Mouse (Mus musculus) limb, embryonic 14.5 days (tissue): ENCODE measurements around the gene Tead3. TPM values are rescaled to one million over a fixed set of nuclear protein-coding genes. Genes with fewer than 3 reads are reported as not detected.
"Not testable (repeated sequence)": the region's sequence is repeated elsewhere in the genome, so short reads cannot be mapped to it uniquely, and the experiment has no call there.

ENCODE experiments used
- ATAC-seq: fragments of 200-750 bp; cut with Nextera tagmentation; 2 replicates; pipeline ENCODE4 v1.8.0; 2017; ENCODE audit warnings: low read depth, moderate number of reproducible peaks, moderate TSS enrichment; ENCODE audit not compliant: low FRiP score
- DNase-seq: peaks from one replicate; pipeline ENCODE4 v3.0.0-alpha.2; 2015; ENCODE audit warnings: low spot score
- H3K27ac ChIP-seq: fragments of 300-500 bp; sonication (generic); replicated peaks from 2 replicates; pipeline ENCODE4 v1.5.1; 2014; ENCODE audit warnings: low read depth, mild to moderate bottlenecking, low read length, moderate library complexity, mixed read lengths
- H3K27me3 ChIP-seq: fragments of 300-500 bp; sonication (generic); 2 replicates; pipeline ENCODE4 v1.6.1; 2014; ENCODE audit warnings: low read length, mixed read lengths; ENCODE audit not compliant: control insufficient read depth, insufficient read depth
- H3K36me3 ChIP-seq: fragments of 300-500 bp; sonication (generic); 2 replicates; pipeline ENCODE4 v1.6.1; 2014; ENCODE audit warnings: mild to moderate bottlenecking, low read length, moderate library complexity, mixed read lengths; ENCODE audit not compliant: control insufficient read depth, insufficient read depth
- H3K4me1 ChIP-seq: fragments of 300-500 bp; sonication (generic); 2 replicates; pipeline ENCODE4 v1.6.1; 2014; ENCODE audit warnings: antibody characterized with exemption, low read length, mixed read lengths; ENCODE audit not compliant: control insufficient read depth, insufficient read depth
- H3K4me2 ChIP-seq: fragments of 300-500 bp; sonication (generic); replicated peaks from 2 replicates; pipeline ENCODE4 v1.6.1; 2014; ENCODE audit warnings: low read depth, mild to moderate bottlenecking, low read length, moderate library complexity; ENCODE audit not compliant: severe bottlenecking
- H3K4me3 ChIP-seq: fragments of 300-500 bp; sonication (generic); replicated peaks from 2 replicates; pipeline ENCODE4 v1.5.1; 2014; ENCODE audit warnings: low read length
- H3K9ac ChIP-seq: fragments of 300-500 bp; sonication (generic); 2 replicates; pipeline ENCODE4 v1.6.1; 2014; ENCODE audit warnings: mild to moderate bottlenecking, low read depth, low read length, moderate library complexity; ENCODE audit not compliant: severe bottlenecking
- H3K9me3 ChIP-seq: fragments of 300-500 bp; sonication (generic); 2 replicates; pipeline ENCODE4 v1.6.1; 2016; ENCODE audit warnings: low read length; ENCODE audit not compliant: control insufficient read depth
- POLR2A ChIP-seq: fragments of 200-500 bp; IDR thresholded peaks from 2 replicates; pipeline ENCODE4 v1.8.0; 2012; ENCODE audit warnings: inconsistent platforms, mild to moderate bottlenecking, moderate library complexity, borderline replicate concordance; ENCODE audit not compliant: insufficient read depth, insufficient read length; ENCODE audit errors: extremely low read depth
- WGBS: fragments of 180-500 bp; shearing (Covaris S2); extraction: QIAGEN DNeasy Blood & Tissue Kit; methylation state at CpG from one replicate; pipeline ENCODE4 v1.1.7; 2014; 5-methylcytosine and 5-hydroxymethylcytosine counted together
- polyA plus RNA-seq, 2 experiments: library from polyadenylated mRNA; depleted of rRNA in 1 of 2; stranded (reverse) in 1 of 2; unstranded in 1 of 2; fragments of >200 nt; fragmentation: Nextera tagmentation in 1 of 2; extraction: Ambion mirVana in 1 of 2; gene quantifications; 2 replicates each; pipeline versions ENCODE4 v1.2.1 to v1.2.3; 2012 to 2014

The Tead3 gene
- polyA plus RNA-seq, 2 experiments: 17.4 to 85.6 TPM

DNA sequence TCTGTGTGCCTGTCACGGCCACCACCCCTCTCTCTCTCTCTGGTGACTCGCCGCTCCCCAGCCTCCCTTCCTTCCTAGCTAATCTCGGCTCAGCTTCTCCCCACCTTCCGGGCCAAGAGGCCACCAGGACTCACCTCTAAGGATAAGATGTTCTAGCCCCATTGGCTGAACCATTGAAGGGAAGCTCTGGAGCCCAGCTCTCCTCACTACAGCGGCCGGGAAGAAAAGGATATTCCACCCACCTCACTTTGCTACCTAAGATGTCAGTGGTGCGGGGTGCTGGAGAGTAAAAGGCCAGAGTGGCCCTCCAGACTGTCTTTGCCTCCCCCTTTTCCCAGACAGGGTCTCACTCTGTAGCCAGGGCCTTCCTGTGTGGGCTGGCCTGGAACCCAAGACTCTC is 14.5 kb upstream of the Tead3 start, which contains the start of gene Tulp1:
Gene Tulp1, minus strand, starts transcription at position 101 of the 400 bp plus-strand sequence.
- H3K27me3 ChIP-seq: peaks cover 27% of the 10 kb centered on the region
- WGBS: 41% methylated on average over 8 of the region's 8 CpGs
- DNase-seq: no peak

DNA sequence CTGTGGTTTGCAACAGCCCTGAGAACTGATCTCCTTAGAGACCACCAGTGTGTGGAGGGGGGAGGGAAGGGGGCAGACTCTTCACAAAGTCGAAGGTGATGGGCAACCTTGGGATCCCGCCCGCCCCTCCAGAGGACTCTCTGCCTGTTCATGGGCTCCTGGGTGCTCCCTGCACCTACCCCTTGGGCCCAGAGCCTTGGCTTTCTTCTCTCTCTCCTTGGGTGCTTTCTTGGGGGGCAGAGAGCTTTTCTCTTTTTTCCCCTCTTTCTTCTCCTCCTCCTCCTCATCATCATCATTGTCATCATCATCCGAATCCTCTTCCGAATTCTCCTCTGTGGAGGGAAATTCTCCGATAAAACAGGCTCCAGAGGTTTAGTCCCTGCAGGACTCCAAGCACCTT is 12.9 kb upstream of the Tead3 start:
- no peak overlapping the region for H3K27ac ChIP-seq
- H3K9ac ChIP-seq: peak overlapping the region; percentile 47; the same call in 1 of the 2 replicates
- ATAC-seq: no peak
- no peak for DNase-seq
- H3K27me3 ChIP-seq: peaks cover 33% of the 10 kb centered on the region
- no peak for TF ChIP-seq POLR2A
- 15% methylated on average over 6 of the region's 6 CpGs for WGBS
- H3K4me2 ChIP-seq: peak overlapping the region; percentile 62
- H3K36me3 ChIP-seq: no peaks in the 10 kb centered on the region
- peak overlapping the region; percentile 34 for H3K4me3 ChIP-seq
- no peaks in the 10 kb centered on the region for H3K9me3 ChIP-seq
- H3K4me1 ChIP-seq: peaks cover 21% of the 10 kb centered on the region

More for the DNA sequence above, 14.5 kb upstream of the Tead3 start, which contains the start of gene Tulp1:
- no peak for TF ChIP-seq POLR2A
- H3K9me3 ChIP-seq: no peaks in the 10 kb centered on the region
- no peaks in the 10 kb centered on the region for H3K36me3 ChIP-seq
- peak within 1 kb of the TSS; percentile 31; the same call in 1 of the 2 replicates for H3K9ac ChIP-seq
- H3K4me2 ChIP-seq: peak within 1 kb of the TSS; percentile 62
- no peak for ATAC-seq
- H3K4me1 ChIP-seq: peaks cover 21% of the 10 kb centered on the region
- H3K4me3 ChIP-seq: peak within 1 kb of the TSS; percentile 32
- no peak within 1 kb of the TSS for H3K27ac ChIP-seq

- DNase-seq: no peak
- no peak for TF ChIP-seq POLR2A
Measured at GRCm38 (mm10) chr17:28362653-28363292, 12.2 kb upstream of the Tead3 start.

DNA sequence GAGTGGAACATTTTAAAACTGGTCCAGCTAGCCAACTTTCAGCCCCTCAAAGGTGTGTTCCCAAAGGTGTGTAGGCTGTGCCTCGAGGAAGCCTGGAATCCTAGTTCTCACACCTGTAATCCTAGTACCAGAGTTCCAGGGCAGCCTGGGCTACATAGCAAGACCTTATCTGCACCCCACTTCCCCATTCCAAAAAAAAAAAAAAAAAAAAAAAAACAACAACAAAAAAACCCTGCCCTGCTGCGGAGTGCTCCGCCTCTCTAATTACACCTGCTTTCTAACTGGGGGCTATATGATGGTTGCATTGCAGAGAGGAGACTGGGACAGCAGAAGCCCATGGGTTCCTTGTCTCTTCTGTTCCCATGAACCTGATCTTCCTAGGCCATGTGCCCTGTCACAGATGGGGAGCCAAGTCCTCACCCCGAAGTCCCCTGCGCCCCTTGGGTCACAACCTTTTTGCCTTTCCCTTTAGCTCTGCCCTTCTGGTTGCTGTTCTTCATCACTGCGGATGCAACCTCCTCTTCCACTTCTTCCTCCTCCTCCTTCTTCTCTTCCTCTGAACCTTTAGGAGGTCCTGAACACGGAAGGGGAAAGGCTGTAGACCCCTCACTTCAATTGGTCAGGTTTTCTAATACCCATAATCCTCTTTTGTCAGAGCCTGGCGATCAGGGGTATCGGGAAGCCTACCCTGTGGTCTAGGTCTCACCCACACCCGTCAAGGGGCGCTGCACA is 11.5 kb upstream of the Tead3 start:
- no peaks in the 10 kb centered on the region for H3K9me3 ChIP-seq
- 32% methylated on average over 11 of the region's 11 CpGs for WGBS
- H3K27ac ChIP-seq: no peak overlapping the region
- H3K4me2 ChIP-seq: peak overlapping the region; percentile 62
- ATAC-seq (no peak), DNase-seq (no peak)
- H3K4me1 ChIP-seq: peaks cover 21% of the 10 kb centered on the region
- H3K36me3 ChIP-seq: no peaks in the 10 kb centered on the region
- H3K4me3 ChIP-seq: peak overlapping the region; percentile 34
- H3K9ac ChIP-seq: peak overlapping the region; percentile 47; the same call in 1 of the 2 replicates
- TF ChIP-seq POLR2A: no peak
- peaks cover 37% of the 10 kb centered on the region for H3K27me3 ChIP-seq

More at GRCm38 (mm10) chr17:28362653-28363292, 12.2 kb upstream of the Tead3 start:
- H3K27me3 ChIP-seq: peaks cover 37% of the 10 kb centered on the region
- no peak overlapping the region for H3K27ac ChIP-seq
- H3K9me3 ChIP-seq: no peaks in the 10 kb centered on the region
- H3K4me2 ChIP-seq: peak overlapping the region; percentile 62
- peak overlapping the region; percentile 34 for H3K4me3 ChIP-seq
- no peak for ATAC-seq
- WGBS: 2% methylated on average over 25 of the region's 25 CpGs
- H3K4me1 ChIP-seq: peaks cover 21% of the 10 kb centered on the region
- H3K9ac ChIP-seq: peak overlapping the region; percentile 47
- H3K36me3 ChIP-seq: no peaks in the 10 kb centered on the region

GRCm38 (mm10) chr17:28360531-28361277 is 10.1 kb upstream of the Tead3 start:
- Histone ChIP-seq H3K36me3 (no peaks in the 10 kb centered on the region), H3K27ac (no peak overlapping the region), H3K9ac (no peak overlapping the region), H3K4me2 (no peak overlapping the region), H3K9me3 (no peaks in the 10 kb centered on the region), H3K4me3 (no peak overlapping the region), H3K27me3 (peaks cover 37% of the 10 kb centered on the region), H3K4me1 (peaks cover 21% of the 10 kb centered on the region)
- ATAC-seq (no peak), DNase-seq (no peak)
- WGBS: 76% methylated on average over 9 of the region's 9 CpGs
- TF ChIP-seq POLR2A: no peak

DNA sequence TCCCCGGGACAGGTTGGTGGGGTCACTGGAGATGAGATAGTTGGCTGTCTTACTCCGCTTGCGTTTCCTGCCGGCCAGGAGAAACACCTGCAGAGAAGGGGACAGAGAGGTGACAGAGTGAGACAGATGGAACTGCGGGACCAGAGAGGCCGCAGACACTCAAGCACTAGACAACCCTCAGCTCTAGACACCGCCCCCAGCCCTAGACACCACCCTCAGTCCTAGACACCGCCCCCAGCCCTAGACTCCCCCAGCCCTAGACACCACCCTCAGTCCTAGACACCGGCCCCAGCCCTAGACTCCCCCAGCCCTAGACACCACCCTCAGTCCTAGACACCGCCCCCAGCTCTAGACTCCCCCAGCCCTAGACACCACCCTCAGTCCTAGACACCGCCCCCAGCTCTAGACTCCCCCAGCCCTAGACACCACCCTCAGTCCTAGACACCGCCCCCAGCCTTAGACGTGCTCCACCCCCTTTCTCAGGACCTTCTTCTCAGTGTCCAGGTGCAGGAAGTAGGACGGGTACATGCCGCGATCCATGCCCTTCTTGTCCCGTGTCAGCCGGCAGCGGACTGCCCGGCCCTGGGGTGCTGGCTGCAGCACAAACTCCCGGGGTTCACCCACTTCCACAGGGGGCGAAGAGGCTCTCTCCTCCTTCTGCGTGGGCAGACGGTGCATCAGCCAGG is 8.1 kb upstream of the Tead3 start:
- not testable (repeated sequence) for H3K4me2 ChIP-seq, H3K27ac ChIP-seq, DNase-seq, H3K9me3 ChIP-seq, H3K4me3 ChIP-seq, H3K36me3 ChIP-seq, ATAC-seq
- WGBS: 22% methylated on average over 22 of the region's 24 CpGs
- Histone ChIP-seq H3K9ac (0 out of 2 replicates have a peak overlapping the region, but pooled peaks have one; percentile 7), H3K4me1 (peaks cover 15% of the 10 kb centered on the region), H3K27me3 (peaks cover 20% of the 10 kb centered on the region)
